Mouse (Mus musculus): ENCODE measurements around the gene Macrod1.

DNA sequence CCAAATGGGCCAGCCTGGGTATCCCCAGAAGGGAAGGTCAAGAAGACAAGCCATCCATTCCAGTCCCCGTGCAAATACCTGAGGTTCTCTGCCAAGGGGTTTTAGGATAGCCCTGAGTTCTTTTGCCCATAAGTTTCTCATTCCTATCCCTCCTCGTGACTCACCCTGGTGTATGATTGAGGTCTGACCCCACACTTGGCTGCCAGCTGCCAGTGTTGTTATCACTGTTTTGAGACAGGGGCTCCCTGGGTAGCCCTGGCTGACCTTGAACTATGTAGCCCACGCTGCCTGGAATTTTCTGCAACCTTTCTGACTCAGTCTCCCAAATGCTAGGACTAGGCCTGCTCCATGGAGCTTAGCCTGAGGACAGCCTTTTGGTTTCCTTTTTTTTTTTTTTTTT lies 104.5 kb downstream of the Macrod1 start:
- TF ChIP-seq POLR2A (IDR thresholded peaks at IDR 0.05; ENCODE audit: borderline replicate concordance, low read depth, low read length): no peak
- no peak for TF ChIP-seq CTCF (IDR thresholded peaks at IDR 0.05; ENCODE audit: low read depth, low read length)

Measured in bone marrow macrophage, adult 2 months (primary cell).